15 mouse cellular contexts compared by ENCODE assay signal in genomic region chr2:74703720-74704392, GRCm38 (mm10). TPM values are rescaled to one million over a fixed set of nuclear protein-coding genes. Genes with fewer than 3 reads are reported as not detected.
DNase-seq lines count a peak whose midpoint lies in the region; ATAC-seq and TF ChIP-seq lines count a peak whose summit lies in the region.
"Had no signal": no experiment of that assay in that cellular context is flagged by ENCODE, and none has a peak within 500 bp of the region (broad histone marks: within the 10 kb centered on the region; RNA-seq: fewer than 3 reads in every experiment).

No protein-coding gene starts in this region.

- peak; percentile 47 for DNase-seq in forebrain, embryonic 10.5 days (ENCODE audit: extremely low spot score, low spot score)
- DNase-seq in testis, postnatal 14 days (ENCODE audit: low spot score) = no peak
- peak; percentile 77 to 91 for DNase-seq in kidney, postnatal 25 days
- no peak for DNase-seq in layer of hippocampus, adult 18-20 months (ENCODE audit: low spot score in 2 of 2)
- DNase-seq in left cerebral cortex, adult 11 months (ENCODE audit: low spot score) = no peak
- no peak for DNase-seq in heart, adult 9 months (ENCODE audit: low spot score in 2 of 2)
- DNase-seq: cerebellum, adult 2 months; midbrain, embryonic 14.5 days had no signal

- no peaks in the 10 kb centered on the region for H3K9me3 ChIP-seq in forebrain, embryonic 10.5 days
- no peaks in the 10 kb centered on the region for H3K9me3 ChIP-seq in forebrain, embryonic 12.5 days
- H3K9me3 ChIP-seq: hindbrain, embryonic 15.5 days had no signal

- no peak overlapping the region for H3K9ac ChIP-seq in forebrain, embryonic 12.5 days
- H3K9ac ChIP-seq: hindbrain, embryonic 15.5 days had no signal

- TF ChIP-seq POLR2A in testis, adult 2 months (IDR thresholded peaks at IDR 0.05; ENCODE audit: control insufficient read depth, low read depth, low read length) = no peak

- H3K4me1 ChIP-seq in forebrain, embryonic 10.5 days = peaks cover 16% of the 10 kb centered on the region
- H3K4me1 ChIP-seq in forebrain, embryonic 12.5 days = peaks cover 13% of the 10 kb centered on the region
- peaks cover 16% of the 10 kb centered on the region for H3K4me1 ChIP-seq in testis, adult 2 months (ENCODE audit: control insufficient read depth, insufficient read depth, low read length)

- H3K4me3 ChIP-seq in forebrain, embryonic 10.5 days = no peak overlapping the region
- H3K4me3 ChIP-seq in forebrain, embryonic 12.5 days (replicated peaks) = no peak overlapping the region
- H3K4me3 ChIP-seq in testis, adult 2 months (ENCODE audit: control insufficient read depth, low read depth, low read length) = peak overlapping the region; percentile 74
- H3K4me3 ChIP-seq: erythroblast, embryonic 14.5 days had no signal

- ATAC-seq in forebrain, embryonic 12.5 days (ENCODE audit: low FRiP score) = no peak
- ATAC-seq: lung, postnatal 0 days had no signal

- no peaks in the 10 kb centered on the region for H3K36me3 ChIP-seq in forebrain, embryonic 10.5 days (replicated peaks)
- no peaks in the 10 kb centered on the region for H3K36me3 ChIP-seq in forebrain, embryonic 12.5 days (replicated peaks)
- no peaks in the 10 kb centered on the region; the same call in 1 of the 2 replicates for H3K36me3 ChIP-seq in testis, adult 2 months (ENCODE audit: control insufficient read depth, insufficient read depth, low read length)
- H3K36me3 ChIP-seq: hindbrain, embryonic 15.5 days had no signal

- no peak overlapping the region for H3K27ac ChIP-seq in forebrain, embryonic 10.5 days
- no peak overlapping the region for H3K27ac ChIP-seq in forebrain, embryonic 12.5 days
- peak overlapping the region; percentile 71 for H3K27ac ChIP-seq in testis, adult 2 months (ENCODE audit: control insufficient read depth, insufficient read depth, low read depth, low read length)
- H3K27ac ChIP-seq: hindbrain, embryonic 15.5 days had no signal

- no peak overlapping the region for H3K4me2 ChIP-seq in forebrain, embryonic 12.5 days

- TF ChIP-seq CTCF in testis, adult 2 months (IDR thresholded peaks at IDR 0.05; ENCODE audit: control insufficient read depth, insufficient read depth, insufficient replicate concordance, low read depth, low read length) = no peak

- H3K27me3 ChIP-seq in forebrain, embryonic 10.5 days (ENCODE audit: poor library complexity, severe bottlenecking) = peaks cover 100% of the 10 kb centered on the region
- peaks cover 95% of the 10 kb centered on the region for H3K27me3 ChIP-seq in forebrain, embryonic 12.5 days
- H3K27me3 ChIP-seq in testis, adult 2 months (ENCODE audit: control insufficient read depth, insufficient read depth, low read length) = no peaks in the 10 kb centered on the region

- WGBS in forebrain, embryonic 10.5 days = 2% methylated on average over 26 of the region's 26 CpGs
- 3% methylated on average over 26 of the region's 26 CpGs for WGBS in forebrain, embryonic 12.5 days

RNA-seq across cellular contexts. Expression of gene Hoxd8, which starts 0.6 kb away (rescaled TPM):
- polyA plus RNA-seq in forebrain, embryonic 10.5 days (2016; fragmentation: Nextera tagmentation; extraction: Ambion mirVana) = not detected in 2 replicates
- polyA plus RNA-seq in forebrain, embryonic 12.5 days (2016; fragmentation: Nextera tagmentation; extraction: Ambion mirVana) = 0.08 TPM in 1 of 2 replicates, not detected in the other
- 23.1 and 23.6 TPM in 2 replicates for polyA plus RNA-seq in testis, adult 2 months (2012; rRNA removed)
- not detected for total RNA-seq in layer of hippocampus, adult 18-20 months (2021)
- total RNA-seq: left cerebral cortex, adult 8-10 months had no signal
- polyA plus RNA-seq: cerebellum, adult 2 months; erythroblast, embryonic 14.5 days; midbrain, embryonic 14.5 days had no signal

RNA-seq across cellular contexts. Expression of gene Hoxd9, which starts 6.3 kb away (rescaled TPM):
- polyA plus RNA-seq in forebrain, embryonic 10.5 days (2016; fragmentation: Nextera tagmentation; extraction: Ambion mirVana) = not detected in 2 replicates
- not detected in 2 replicates for polyA plus RNA-seq in forebrain, embryonic 12.5 days (2016; fragmentation: Nextera tagmentation; extraction: Ambion mirVana)
- 1.8 and 2.0 TPM in 2 replicates for polyA plus RNA-seq in testis, adult 2 months (2012; rRNA removed)
- not detected for total RNA-seq in layer of hippocampus, adult 18-20 months (2021)
- total RNA-seq: left cerebral cortex, adult 8-10 months had no signal
- polyA plus RNA-seq: cerebellum, adult 2 months; erythroblast, embryonic 14.5 days; hindbrain, embryonic 15.5 days; midbrain, embryonic 14.5 days had no signal

RNA-seq across cellular contexts. Expression of gene Hoxd3, which starts 7.9 kb away (rescaled TPM):
- polyA plus RNA-seq in forebrain, embryonic 10.5 days (2016; fragmentation: Nextera tagmentation; extraction: Ambion mirVana) = 0.10 TPM in 1 of 2 replicates, not detected in the other
- not detected in 2 replicates for polyA plus RNA-seq in forebrain, embryonic 12.5 days (2016; fragmentation: Nextera tagmentation; extraction: Ambion mirVana)
- 0.48 and 1.4 TPM in 2 replicates for polyA plus RNA-seq in testis, adult 2 months (2012; rRNA removed)
- not detected for total RNA-seq in layer of hippocampus, adult 18-20 months (2021)
- total RNA-seq: left cerebral cortex, adult 8-10 months had no signal
- polyA plus RNA-seq: erythroblast, embryonic 14.5 days; lung, postnatal 0 days; midbrain, embryonic 14.5 days had no signal

RNA-seq across cellular contexts. Expression of gene Hoxd4, which starts 7.9 kb away (rescaled TPM):
- not detected in 2 replicates for polyA plus RNA-seq in forebrain, embryonic 10.5 days (2016; fragmentation: Nextera tagmentation; extraction: Ambion mirVana)
- not detected in 2 replicates for polyA plus RNA-seq in forebrain, embryonic 12.5 days (2016; fragmentation: Nextera tagmentation; extraction: Ambion mirVana)
- polyA plus RNA-seq in testis, adult 2 months (2012; rRNA removed) = 3.3 and 5.3 TPM in 2 replicates
- total RNA-seq in layer of hippocampus, adult 18-20 months (2021) = not detected
- total RNA-seq: left cerebral cortex, adult 8-10 months had no signal
- polyA plus RNA-seq: lung, postnatal 0 days; midbrain, embryonic 14.5 days had no signal

RNA-seq across cellular contexts. Expression of gene Hoxd10, which starts 12.1 kb away (rescaled TPM):
- polyA plus RNA-seq in forebrain, embryonic 10.5 days (2016; fragmentation: Nextera tagmentation; extraction: Ambion mirVana) = not detected in 2 replicates
- not detected in 2 replicates for polyA plus RNA-seq in forebrain, embryonic 12.5 days (2016; fragmentation: Nextera tagmentation; extraction: Ambion mirVana)
- polyA plus RNA-seq in testis, adult 2 months (2012; rRNA removed) = 0.73 and 0.81 TPM in 2 replicates
- not detected for total RNA-seq in layer of hippocampus, adult 18-20 months (2021)
- total RNA-seq: adrenal gland, postnatal 14 days; left cerebral cortex, adult 8-10 months had no signal
- polyA plus RNA-seq: cerebellum, adult 2 months; erythroblast, embryonic 14.5 days; hindbrain, embryonic 15.5 days; midbrain, embryonic 14.5 days had no signal

Comparison
In these comparisons a context has a peak if more than half of its experiments do, and no peak if none do; other contexts are left out.
1. DNase-seq: peak in forebrain, embryonic 10.5 days (single experiment) and kidney, postnatal 25 days (2 of 2); none in testis, postnatal 14 days (single experiment), layer of hippocampus, adult 18-20 months (0 of 2), left cerebral cortex, adult 11 months (single experiment) and heart, adult 9 months (0 of 2).
2. RNA of gene Hoxd8, which starts 0.6 kb away (polyA plus RNA-seq): 23.1 to 23.6 TPM in testis, adult 2 months; not detected in forebrain, embryonic 10.5 days and 0.08 TPM in forebrain, embryonic 12.5 days; every median in the first group is over 10 times any median in the second.